Comparison of ENCODE assay signal across 18 mouse cellular contexts in genomic region chr1:189644700-189645345, GRCm38 (mm10). TPM values are rescaled to one million over a fixed set of nuclear protein-coding genes. Genes with fewer than 3 reads are reported as not detected.
DNase-seq lines count a peak whose midpoint lies in the region; ATAC-seq and TF ChIP-seq lines count a peak whose summit lies in the region.
"Had no signal": no experiment of that assay in that cellular context is flagged by ENCODE, and none has a peak within 500 bp of the region (broad histone marks: within the 10 kb centered on the region; RNA-seq: fewer than 3 reads in every experiment).

No protein-coding gene starts in this region.

- H3K4me3 ChIP-seq in forebrain, embryonic 14.5 days (ENCODE audit: low read depth, low read length): no peak overlapping the region
- H3K4me3 ChIP-seq in midbrain, embryonic 16.5 days (ENCODE audit: low read depth, low read length): no peak overlapping the region
- H3K4me3 ChIP-seq: heart, embryonic 10.5 days; intestine, embryonic 15.5 days; midbrain, embryonic 12.5 days had no signal

- no peak for TF ChIP-seq POLR2A in brain, embryonic 14.5 days (IDR thresholded peaks at IDR 0.05; ENCODE audit: borderline replicate concordance, extremely low read depth, insufficient read depth, insufficient read length, poor library complexity, severe bottlenecking)

- no peak for TF ChIP-seq CTCF in brain, embryonic 14.5 days (IDR thresholded peaks at IDR 0.05; ENCODE audit: borderline replicate concordance, extremely low read depth, insufficient read depth, insufficient read length)

- no peak overlapping the region for H3K9ac ChIP-seq in forebrain, embryonic 14.5 days (ENCODE audit: low read length)
- peak overlapping the region; percentile 1; the same call in 1 of the 2 replicates for H3K9ac ChIP-seq in midbrain, embryonic 16.5 days (ENCODE audit: low read depth, low read length)
- H3K9ac ChIP-seq: intestine, embryonic 15.5 days; liver, postnatal 0 days; midbrain, embryonic 12.5 days had no signal

- no peaks in the 10 kb centered on the region for H3K27me3 ChIP-seq in forebrain, embryonic 14.5 days (replicated peaks; ENCODE audit: control insufficient read depth, insufficient read depth, low read length)
- H3K27me3 ChIP-seq in midbrain, embryonic 16.5 days (ENCODE audit: control insufficient read depth, insufficient read depth, low read depth, low read length): no peaks in the 10 kb centered on the region
- H3K27me3 ChIP-seq: intestine, embryonic 15.5 days; midbrain, embryonic 12.5 days had no signal

- peak overlapping the region; percentile 71 for H3K27ac ChIP-seq in forebrain, embryonic 14.5 days (ENCODE audit: low read depth, low read length)
- H3K27ac ChIP-seq in midbrain, embryonic 16.5 days (ENCODE audit: low read length): peak overlapping the region; percentile 63
- H3K27ac ChIP-seq: heart, embryonic 10.5 days; intestine, embryonic 15.5 days; midbrain, embryonic 12.5 days had no signal

- H3K4me2 ChIP-seq in forebrain, embryonic 14.5 days (ENCODE audit: low read length): no peak overlapping the region
- H3K4me2 ChIP-seq in midbrain, embryonic 16.5 days (ENCODE audit: low read length): no peak overlapping the region
- H3K4me2 ChIP-seq: intestine, embryonic 15.5 days; midbrain, embryonic 12.5 days had no signal

- 58% methylated on average over 3 of the region's 3 CpGs for WGBS in forebrain, embryonic 14.5 days
- 57% methylated on average over 3 of the region's 3 CpGs for WGBS in midbrain, embryonic 16.5 days

- H3K4me1 ChIP-seq in forebrain, embryonic 14.5 days (ENCODE audit: control insufficient read depth, insufficient read depth, low read length): 0 out of 2 replicates have a peak, but pooled peaks cover 8% of the 10 kb centered on the region
- H3K4me1 ChIP-seq in midbrain, embryonic 16.5 days (ENCODE audit: control insufficient read depth, insufficient read depth, low read length): peaks cover 12% of the 10 kb centered on the region
- H3K4me1 ChIP-seq: heart, embryonic 10.5 days; intestine, embryonic 15.5 days; midbrain, embryonic 12.5 days had no signal

- H3K36me3 ChIP-seq in forebrain, embryonic 14.5 days (ENCODE audit: control insufficient read depth, insufficient read depth, low read length): peaks cover 65% of the 10 kb centered on the region
- H3K36me3 ChIP-seq in midbrain, embryonic 16.5 days (ENCODE audit: control insufficient read depth, insufficient read depth, low read length): no peaks in the 10 kb centered on the region

- peak; percentile 81 for ATAC-seq in forebrain, embryonic 14.5 days
- peak; percentile 87 for ATAC-seq in midbrain, embryonic 16.5 days
- ATAC-seq: CD4-positive, CD25-positive, alpha-beta regulatory T cell, adult 4 months; intestine, embryonic 15.5 days; liver, postnatal 0 days had no signal

- no peaks in the 10 kb centered on the region for H3K9me3 ChIP-seq in forebrain, embryonic 14.5 days (replicated peaks; ENCODE audit: control insufficient read depth, low read length)
- H3K9me3 ChIP-seq in midbrain, embryonic 16.5 days (replicated peaks; ENCODE audit: control insufficient read depth, low read length, poor library complexity, severe bottlenecking): no peaks in the 10 kb centered on the region
- H3K9me3 ChIP-seq: G1E; heart, embryonic 10.5 days; intestine, embryonic 15.5 days; midbrain, embryonic 12.5 days had no signal

- DNase-seq in layer of hippocampus, adult 9-10 months (ENCODE audit: low spot score): peak; percentile 10
- DNase-seq in layer of hippocampus, adult 9-11 months: no peak
- DNase-seq in brain, embryonic 14.5 days (ENCODE audit: low read depth): peak; percentile 67
- DNase-seq in forebrain, embryonic 14.5 days (ENCODE audit: low spot score): peak; percentile 57
- no peak for DNase-seq in T-cell, adult 2 months (ENCODE audit: low spot score)
- no peak for DNase-seq in right cerebral cortex, postnatal 36 days (ENCODE audit: low spot score in 2 of 2)
- DNase-seq: gastrocnemius, postnatal 25 days; heart, postnatal 14 days; liver; liver, postnatal 0 days; right cerebral cortex, postnatal 4 days; thymus, postnatal 25 days had no signal

RNA-seq across cellular contexts. Expression of gene Cenpf, which starts 43.1 kb away (rescaled TPM):
- 10.9 and 11.3 TPM in 2 replicates for polyA plus RNA-seq in brain, embryonic 14.5 days (2012; rRNA removed)
- 43.6 and 50.5 TPM in 2 replicates for polyA plus RNA-seq in forebrain, embryonic 14.5 days (2014; fragmentation: Nextera tagmentation; extraction: Ambion mirVana)
- polyA plus RNA-seq in midbrain, embryonic 16.5 days (2015; fragmentation: Nextera tagmentation; extraction: Ambion mirVana): 10.1 and 11.2 TPM in 2 replicates

Comparison
In these comparisons a context has a peak if more than half of its experiments do, and no peak if none do; other contexts are left out.
1. DNase-seq: peak in layer of hippocampus, adult 9-10 months (single experiment), brain, embryonic 14.5 days (single experiment) and forebrain, embryonic 14.5 days (single experiment); none in layer of hippocampus, adult 9-11 months (single experiment), T-cell, adult 2 months (single experiment) and right cerebral cortex, postnatal 36 days (0 of 2).